Mouse (Mus musculus) MEL (cell line): ENCODE measurements around the gene Tecta. TPM values are rescaled to one million over a fixed set of nuclear protein-coding genes. Genes with fewer than 3 reads are reported as not detected.

ENCODE experiments used
- DNase-seq: peaks from one replicate; pipeline ENCODE4 v3.0.0; 2011; ENCODE audit warnings: low read depth, low spot score
- H3K27ac ChIP-seq: 2 replicates; pipeline ENCODE4 v1.5.1; 2012; ENCODE audit warnings: low read depth, mild to moderate bottlenecking, control low read depth, low read length, moderate library complexity; ENCODE audit not compliant: control insufficient read depth
- H3K27me3 ChIP-seq, 2 experiments: fragments of 150-350 bp in 1 of 2; sonication (generic) in 1 of 2; 2 replicates each; pipeline ENCODE4 v1.6.1; 2012; ENCODE audit warnings: low read length in 2 of 2, mild to moderate bottlenecking in 2 of 2, improper control_type of control experiment in 1 of 2, moderate library complexity in 1 of 2; ENCODE audit not compliant: insufficient read depth in 2 of 2, control insufficient read depth in 1 of 2
- H3K36me3 ChIP-seq, 2 experiments: 2 replicates each; pipeline ENCODE4 v1.6.1; 2012 to 2014; ENCODE audit warnings: low read length in 2 of 2, improper control_type of control experiment in 1 of 2, inconsistent platforms in 1 of 2, mild to moderate bottlenecking in 1 of 2; ENCODE audit not compliant: insufficient read depth in 2 of 2, control insufficient read depth in 1 of 2
- H3K4me1 ChIP-seq, 2 experiments: fragments of 150-350 bp in 1 of 2; sonication (generic) in 1 of 2; 2 replicates each; pipeline ENCODE4 v1.6.1; 2012; ENCODE audit warnings: low read length in 2 of 2, improper control_type of control experiment in 1 of 2, mild to moderate bottlenecking in 1 of 2; ENCODE audit not compliant: insufficient read depth in 2 of 2, control insufficient read depth in 1 of 2
- H3K4me3 ChIP-seq, 2 experiments: fragments of 150-350 bp in 1 of 2; sonication (generic) in 1 of 2; 2 replicates each; pipeline ENCODE4 v1.5.1; 2012; ENCODE audit warnings: low read depth in 2 of 2, low read length in 2 of 2, mild to moderate bottlenecking in 2 of 2, moderate library complexity in 2 of 2, control low read depth in 1 of 2, improper control_type of control experiment in 1 of 2; ENCODE audit not compliant: control insufficient read depth in 1 of 2, insufficient read depth in 1 of 2
- H3K79me2 ChIP-seq: 2 replicates; pipeline ENCODE4 v1.6.1; 2012; ENCODE audit warnings: mild to moderate bottlenecking, low read length, moderate library complexity; ENCODE audit not compliant: control insufficient read depth, poor library complexity, insufficient read depth
- H3K9ac ChIP-seq: 2 replicates; pipeline ENCODE4 v1.6.1; 2012; ENCODE audit warnings: low read depth, mild to moderate bottlenecking, control low read depth, low read length, moderate library complexity; ENCODE audit not compliant: control insufficient read depth, poor library complexity, severe bottlenecking
- H3K9me3 ChIP-seq: fragments of 150-350 bp; sonication (generic); replicated peaks from 2 replicates; pipeline ENCODE4 v1.6.1; 2012; ENCODE audit warnings: mild to moderate bottlenecking, low read length, improper control_type of control experiment, moderate library complexity; ENCODE audit not compliant: insufficient read depth
- CHD1 ChIP-seq: IDR thresholded peaks from 2 replicates; pipeline ENCODE4 v1.6.1; 2012; ENCODE audit warnings: low read depth, mild to moderate bottlenecking, inconsistent platforms, low read length, improper control_type of control experiment
- CHD2 ChIP-seq: IDR thresholded peaks from 2 replicates; pipeline ENCODE4 v1.6.1; 2011; ENCODE audit warnings: low read length, improper control_type of control experiment
- CTCF ChIP-seq, 3 experiments: IDR thresholded peaks in 2 of 3; conservative IDR thresholded peaks in 1 of 3; 2 replicates each; pipeline ENCODE4 v1.5.1; 2011 to 2012; ENCODE audit warnings: low read length in 3 of 3, low read depth in 2 of 3, mild to moderate bottlenecking in 2 of 3, improper control_type of control experiment in 1 of 3, inconsistent platforms in 1 of 3, mixed read lengths in 1 of 3, moderate library complexity in 1 of 3; ENCODE audit not compliant: control insufficient read depth in 1 of 3, insufficient read depth in 1 of 3, poor library complexity in 1 of 3, severe bottlenecking in 1 of 3
- GATA1 ChIP-seq: IDR thresholded peaks from 2 replicates; pipeline ENCODE4 v1.6.1; 2011; ENCODE audit warnings: low read depth, low read length, improper control_type of control experiment
- JUND ChIP-seq: IDR thresholded peaks from 2 replicates; pipeline ENCODE4 v1.6.1; 2011; ENCODE audit warnings: low read depth, mild to moderate bottlenecking, improper control_type of control experiment, low read length
- MAX ChIP-seq: IDR thresholded peaks from 2 replicates; pipeline ENCODE4 v1.6.1; 2011; ENCODE audit warnings: low read length, improper control_type of control experiment
- MEF2A ChIP-seq: IDR thresholded peaks from 2 replicates; pipeline ENCODE4 v1.6.1; 2014; ENCODE audit warnings: low read depth, mild to moderate bottlenecking, inconsistent platforms, low read length, improper control_type of control experiment; ENCODE audit not compliant: poor library complexity, insufficient replicate concordance, severe bottlenecking; ENCODE audit errors: extremely low read depth
- MYB ChIP-seq: IDR thresholded peaks from 2 replicates; pipeline ENCODE4 v1.6.1; 2011; ENCODE audit warnings: mild to moderate bottlenecking, low read depth, low read length, improper control_type of control experiment
- NELFE ChIP-seq: IDR thresholded peaks from 2 replicates; pipeline ENCODE4 v1.6.1; 2011; ENCODE audit warnings: low read depth, low read length, improper control_type of control experiment
- POLR2A ChIP-seq, 2 experiments: IDR thresholded peaks; 2 replicates each; pipeline ENCODE4 v1.6.1; 2011 to 2012; ENCODE audit warnings: low read length in 2 of 2, mild to moderate bottlenecking in 2 of 2, control low read depth in 1 of 2, improper control_type of control experiment in 1 of 2, low read depth in 1 of 2, moderate library complexity in 1 of 2; ENCODE audit not compliant: control insufficient read depth in 1 of 2, insufficient read depth in 1 of 2, poor library complexity in 1 of 2
- POLR2AphosphoS2 ChIP-seq: IDR thresholded peaks from 2 replicates; pipeline ENCODE4 v1.6.1; 2011; ENCODE audit warnings: low read length, improper control_type of control experiment
- TAL1 ChIP-seq: IDR thresholded peaks from 2 replicates; pipeline ENCODE4 v1.6.1; 2012; ENCODE audit warnings: mild to moderate bottlenecking, inconsistent platforms, low read length, moderate library complexity, mixed read lengths
- TBP ChIP-seq: IDR thresholded peaks from 2 replicates; pipeline ENCODE4 v1.8.0; 2011; ENCODE audit warnings: low read depth, low read length, improper control_type of control experiment
- UBTF ChIP-seq: IDR thresholded peaks from 2 replicates; pipeline ENCODE4 v1.6.1; 2012; ENCODE audit warnings: low read depth, mild to moderate bottlenecking, inconsistent platforms, low read length, improper control_type of control experiment, moderate library complexity, borderline replicate concordance; ENCODE audit not compliant: insufficient read depth
- USF1 ChIP-seq: IDR thresholded peaks from 2 replicates; pipeline ENCODE4 v1.6.1; 2014; ENCODE audit warnings: low read depth, mild to moderate bottlenecking, inconsistent platforms, low read length, improper control_type of control experiment, moderate library complexity
- ZKSCAN1 ChIP-seq: IDR thresholded peaks from 2 replicates; pipeline ENCODE4 v1.6.1; 2012; ENCODE audit warnings: low read depth, mild to moderate bottlenecking, inconsistent platforms, low read length, improper control_type of control experiment, moderate library complexity
- polyA plus RNA-seq, 2 experiments: library from polyadenylated mRNA; stranded (reverse) in 1 of 2; unstranded in 1 of 2; fragments of >175 nt in 1 of 2; fragments of >200 nt in 1 of 2; gene quantifications; 2 replicates each; pipeline versions ENCODE4 v1.2.1 to v1.2.4; 2012; ENCODE audit warnings: low replicate concordance in 2 of 2, low read depth in 1 of 2; ENCODE audit not compliant: insufficient read length in 2 of 2, insufficient read depth in 1 of 2, missing spikeins in 1 of 2
- total RNA-seq: library from RNA; depleted of rRNA; stranded (reverse); fragments of 300-350 nt; gene quantifications from 2 replicates; pipeline ENCODE4 v1.2.3, GENCODE M21; 2012

The Tecta gene
- total and polyA plus RNA-seq, 3 experiments, result not detected

DNA sequence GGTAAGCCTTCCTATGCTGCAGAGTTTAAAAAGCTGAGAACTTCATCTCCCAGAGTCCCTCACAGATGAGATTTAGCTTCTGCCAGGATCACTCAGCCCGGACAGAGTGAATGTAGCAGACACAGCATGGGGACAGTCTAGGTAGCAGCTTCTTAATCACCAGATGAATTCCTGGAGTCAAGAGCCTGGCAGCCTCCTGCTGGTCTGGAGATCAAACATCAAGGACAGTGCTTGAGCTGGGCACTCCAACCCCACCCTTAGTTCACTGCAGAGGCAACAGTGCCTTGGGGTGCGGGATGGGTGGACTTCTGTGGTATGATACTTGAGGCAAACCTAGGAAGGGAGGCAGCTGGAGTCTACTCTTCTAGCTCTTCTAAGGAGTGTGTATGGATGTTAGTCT lies 20.0 kb upstream of the Tecta start:
- Histone ChIP-seq H3K9me3 (no peaks in the 10 kb centered on the region), H3K79me2 (no peaks in the 10 kb centered on the region), H3K4me1 (no peaks in the 10 kb centered on the region), H3K4me3 (no peak overlapping the region), H3K27me3 (no peaks in the 10 kb centered on the region), H3K9ac (no peak overlapping the region), H3K27ac (no peak overlapping the region), H3K36me3 (peaks cover 0 to 7% of the 10 kb centered on the region in 2 experiments; a peak in 2 of 4 replicates)
- no peak for TF ChIP-seq POLR2AphosphoS2
- no peak for TF ChIP-seq POLR2A (IDR thresholded peaks at IDR 0.05; ENCODE audit: control insufficient read depth in 1 of 2, insufficient read depth in 1 of 2, low read depth in 1 of 2, low read length in 2 of 2, poor library complexity in 1 of 2)
- DNase-seq, result no peak

DNA sequence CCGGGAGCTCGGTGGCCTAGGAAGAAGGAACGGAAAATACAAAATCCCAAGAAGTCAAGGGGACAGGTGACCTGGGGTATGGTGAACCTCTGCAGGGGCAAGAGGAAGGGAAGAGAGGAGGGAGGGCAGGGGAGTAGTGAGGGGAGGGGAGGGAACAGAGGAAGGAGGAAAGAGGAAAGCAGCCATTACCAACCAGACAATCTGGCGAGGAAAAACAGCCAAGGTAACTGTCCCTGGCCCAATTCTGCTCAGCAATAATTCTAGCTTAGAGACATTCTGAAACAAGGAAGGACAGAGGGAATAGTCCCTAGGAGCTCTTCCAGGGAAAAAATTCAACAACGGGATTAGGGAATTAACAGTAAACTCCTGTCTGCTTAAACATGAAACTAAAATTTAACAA lies 19.1 kb upstream of the Tecta start:
- H3K4me3 ChIP-seq, result no peak overlapping the region
- H3K79me2 ChIP-seq, result no peaks in the 10 kb centered on the region
- no peak overlapping the region for H3K27ac ChIP-seq
- peaks cover 0 to 5% of the 10 kb centered on the region in 2 experiments; a peak in 2 of 4 replicates for H3K36me3 ChIP-seq
- no peaks in the 10 kb centered on the region for H3K4me1 ChIP-seq
- no peak overlapping the region for H3K9ac ChIP-seq
- no peaks in the 10 kb centered on the region for H3K9me3 ChIP-seq
- no peak for TF ChIP-seq ZKSCAN1
- TF ChIP-seq MYB, result no peak
- TF ChIP-seq NELFE, result no peak
- TF ChIP-seq CTCF (IDR thresholded peaks at IDR 0.05 in 2 of 3, conservative IDR thresholded peaks at IDR 0.05 in 1 of 3; ENCODE audit: control insufficient read depth in 1 of 3, insufficient read depth in 1 of 3, low read depth in 2 of 3, low read length in 3 of 3, poor library complexity in 1 of 3, severe bottlenecking in 1 of 3), result no peak
- TF ChIP-seq CHD2, result no peak
- TF ChIP-seq MEF2A, result no peak
- no peak for TF ChIP-seq UBTF
- no peak for TF ChIP-seq USF1
- TF ChIP-seq GATA1, result no peak
- TF ChIP-seq CHD1, result no peak
- DNase-seq, result no peak
- H3K27me3 ChIP-seq, result no peaks in the 10 kb centered on the region

DNA sequence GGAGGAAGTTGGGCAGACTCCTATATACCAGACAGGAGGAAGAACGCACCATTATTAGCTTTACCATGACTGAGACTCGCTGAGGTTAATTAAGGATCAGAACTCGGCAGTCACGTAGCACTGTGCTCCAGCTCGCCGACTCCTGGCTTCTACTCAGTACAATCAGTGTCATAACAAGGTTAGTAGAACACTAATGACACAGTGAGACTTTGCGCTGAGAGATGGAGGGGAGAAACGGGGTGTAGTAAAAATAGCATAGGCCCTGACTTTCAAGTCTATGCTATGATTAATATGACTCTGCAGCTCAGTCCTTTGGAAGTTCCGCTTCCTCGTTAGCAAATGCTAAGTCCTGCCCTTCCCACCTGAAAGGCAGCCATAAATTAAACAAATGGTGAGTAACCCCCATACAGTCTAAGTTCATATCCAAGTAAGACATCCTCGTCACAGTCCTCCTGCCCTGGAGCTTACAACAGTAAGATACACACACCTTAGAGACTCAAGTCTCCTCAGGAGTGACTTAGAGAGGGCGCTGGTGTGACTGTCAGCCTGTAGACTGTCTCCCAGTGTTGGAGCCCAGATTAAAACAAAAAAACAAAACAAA lies 17.7 kb upstream of the Tecta start:
- Histone ChIP-seq H3K9me3 (no peaks in the 10 kb centered on the region), H3K27me3 (no peaks in the 10 kb centered on the region), H3K4me3 (no peak overlapping the region), H3K79me2 (no peaks in the 10 kb centered on the region), H3K4me1 (no peaks in the 10 kb centered on the region), H3K27ac (no peak overlapping the region), H3K36me3 (peaks cover 0 to 4% of the 10 kb centered on the region in 2 experiments; a peak in 1 of 4 replicates), H3K9ac (no peak overlapping the region)
- DNase-seq, result no peak
- TF ChIP-seq TBP (no peak), USF1 (no peak), TAL1 (no peak), MAX (no peak), JUND (no peak)
- TF ChIP-seq, all 39 proteins: peak for 0
